ENCODE assay signal across 8 mouse cellular contexts in the genomic region with DNA sequence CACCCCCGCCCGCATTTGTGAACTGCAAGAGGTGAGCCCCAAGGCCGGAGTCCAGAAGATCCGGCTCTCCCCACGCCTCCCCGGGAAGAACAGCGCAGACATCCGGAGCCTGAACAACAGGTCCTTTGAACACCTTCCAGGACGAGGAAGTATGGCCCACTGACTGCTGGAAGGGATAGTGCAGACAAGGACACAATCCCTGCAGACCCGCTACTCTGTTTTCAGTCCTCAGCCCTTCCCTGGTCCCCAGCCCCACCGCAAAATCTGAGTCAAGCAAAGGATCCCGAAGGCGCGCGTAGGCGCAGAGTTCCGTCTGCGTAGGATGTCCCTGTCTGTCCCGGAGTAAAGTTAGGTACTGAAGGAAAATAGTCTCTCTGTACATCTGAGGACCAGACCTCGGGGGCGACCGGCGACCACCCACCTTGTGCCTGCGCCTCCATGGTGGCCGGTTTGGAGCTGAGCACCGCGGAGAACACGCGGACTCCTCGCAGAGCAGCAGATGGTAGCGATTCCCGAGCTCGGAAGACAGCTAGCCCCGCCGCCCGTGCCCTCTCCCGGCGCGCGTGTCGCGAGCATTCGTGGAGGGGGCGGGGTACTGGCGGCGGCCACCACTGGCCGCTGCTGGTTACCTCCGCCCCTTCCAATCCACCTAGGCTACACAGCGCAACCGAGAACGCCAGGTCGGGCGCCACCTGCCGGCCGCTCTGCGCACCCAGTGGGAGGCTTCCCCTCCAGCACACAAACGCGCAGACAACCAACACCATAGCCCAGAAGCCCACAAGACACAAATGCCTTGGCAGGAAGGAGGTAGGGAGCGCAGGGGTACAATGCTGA. TPM values are rescaled to one million over a fixed set of nuclear protein-coding genes. Genes with fewer than 3 reads are reported as not detected.
A peak's percentile ranks its signal among the peaks of the same experiment; 100 is the strongest.
DNase-seq lines count a peak whose midpoint lies in the region; ATAC-seq lines count a peak whose summit lies in the region.

Gene Tpd52l1 (minus strand): TSS at position 668 of the 834 bp plus-strand sequence.

- H3K9ac ChIP-seq in intestine, embryonic 14.5 days (ENCODE audit: low read length) = peak within 1 kb of the TSS; percentile 54

- no peak within 1 kb of the TSS for H3K27ac ChIP-seq in intestine, embryonic 14.5 days (ENCODE audit: low read depth)

- DNase-seq in adrenal gland, postnatal 10 days = peak; percentile 95
- peak; percentile 90 for DNase-seq in embryo, embryonic 10.5 days (ENCODE audit: low spot score)
- peak; percentile 74 to 76 for DNase-seq in gastrocnemius, postnatal 36 days
- peak; percentile 95 for DNase-seq in intestine, embryonic 14.5 days (ENCODE audit: low spot score)
- DNase-seq in left cerebral cortex, adult 9 months (ENCODE audit: low spot score in 2 of 2) = peak; percentile 42 to 82
- peak; percentile 86 for DNase-seq in right cerebral cortex, postnatal 14 days
- DNase-seq in yolk sac, embryonic 10.5 days (ENCODE audit: low spot score) = peak; percentile 79

- peak; percentile 99 for ATAC-seq in intestine, embryonic 14.5 days (replicated peaks; ENCODE audit: low FRiP score, low TSS enrichment, low read depth)

- peak within 1 kb of the TSS; percentile 59 for H3K4me2 ChIP-seq in intestine, embryonic 14.5 days (ENCODE audit: low read length)

- WGBS in intestine, embryonic 14.5 days = 1% methylated on average over 59 of the region's 59 CpGs

- H3K4me1 ChIP-seq in intestine, embryonic 14.5 days (replicated peaks; ENCODE audit: control insufficient read depth, insufficient read depth, low read length) = 0 out of 2 replicates have a peak, but pooled peaks cover 3% of the 10 kb centered on the region
- H3K4me1 ChIP-seq in megakaryocyte, embryonic 14.5 days = peaks cover 11% of the 10 kb centered on the region

- no peaks in the 10 kb centered on the region for H3K27me3 ChIP-seq in intestine, embryonic 14.5 days (replicated peaks; ENCODE audit: control insufficient read depth, insufficient read depth, low read length)
- peaks cover 19% of the 10 kb centered on the region for H3K27me3 ChIP-seq in megakaryocyte, embryonic 14.5 days (replicated peaks)

- H3K9me3 ChIP-seq in intestine, embryonic 14.5 days (ENCODE audit: control insufficient read depth, low read length) = no peaks in the 10 kb centered on the region
- H3K9me3 ChIP-seq in megakaryocyte, embryonic 14.5 days = no peaks in the 10 kb centered on the region

- intact Hi-C loops in gastrocnemius, postnatal 36 days (cut with DNase I) = no loop called here

- H3K36me3 ChIP-seq in intestine, embryonic 14.5 days (ENCODE audit: control insufficient read depth, insufficient read depth, low read length) = no peaks in the 10 kb centered on the region
- no peaks in the 10 kb centered on the region for H3K36me3 ChIP-seq in megakaryocyte, embryonic 14.5 days (replicated peaks; ENCODE audit: low read length)

- H3K4me3 ChIP-seq in intestine, embryonic 14.5 days (ENCODE audit: low read depth, low read length) = peak within 1 kb of the TSS; percentile 43
- peak within 1 kb of the TSS; percentile 91 for H3K4me3 ChIP-seq in megakaryocyte, embryonic 14.5 days (replicated peaks)

RNA-seq across cellular contexts. Expression of gene Tpd52l1, which starts in this region (rescaled TPM):
- 10 to 100 TPM; 26.5 to 30.3 TPM for total RNA-seq in adrenal gland, postnatal 10 days (2021)
- 10 to 100 TPM; 15.8 to 23.2 TPM for total RNA-seq in gastrocnemius, postnatal 36 days (2021)
- polyA plus RNA-seq in intestine, embryonic 14.5 days (2014; fragmentation: Nextera tagmentation; extraction: Ambion mirVana) = 19.0 and 29.9 TPM in 2 replicates
- not detected in 2 replicates for polyA plus RNA-seq in megakaryocyte, embryonic 14.5 days (2012; ENCODE audit: insufficient read depth, low replicate concordance)

Comparison
In these comparisons a context has a peak if more than half of its experiments do, and no peak if none do; other contexts are left out.
1. RNA of gene Tpd52l1 (polyA plus RNA-seq): 19.0 to 29.9 TPM in intestine, embryonic 14.5 days; not detected in megakaryocyte, embryonic 14.5 days; every median in the first group is over 10 times any median in the second.
2. Peak in every context shown above with its lines, with median percentiles within 50 percentile points of each other: DNase-seq.